Mouse (Mus musculus): ENCODE measurements at regions not wholly inside any gene's neighbourhood (a gene's known extent, or its start where the extent isn't known, plus 50 kb on each side); places are given as distances from the start of the nearest gene placed in this dataset.

GRCm38 (mm10) chr9:52259459-52259858 is 91.1 kb upstream of the Zc3h12c start:
- H3K27me3 ChIP-seq (replicated peaks; ENCODE audit: control insufficient read depth, insufficient read depth, low read length), result no peaks in the 10 kb centered on the region

DNA sequence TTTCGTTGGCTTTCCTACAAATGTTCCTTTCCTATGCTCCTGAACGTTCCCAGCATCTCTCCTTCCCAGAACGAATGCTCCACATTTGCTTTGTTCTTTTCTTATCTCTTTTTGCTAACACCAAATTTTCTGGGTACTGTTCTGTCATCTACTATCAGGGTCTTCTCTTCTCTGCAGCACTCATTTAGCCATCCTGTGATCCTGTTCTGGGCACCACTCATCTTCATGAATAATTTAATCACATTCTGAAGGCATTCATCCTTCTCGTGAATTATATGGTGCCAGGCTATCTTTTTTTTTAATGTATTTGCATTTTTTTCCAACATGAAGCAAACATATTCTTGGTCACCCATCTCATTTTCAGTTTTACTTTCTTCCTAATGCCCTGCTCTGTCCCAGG is 87.3 kb upstream of the Zc3h12c start:
- Histone ChIP-seq H3K4me1 (ENCODE audit: control insufficient read depth, insufficient read depth, low read length) (no peaks in the 10 kb centered on the region), H3K36me3 (ENCODE audit: control insufficient read depth, insufficient read depth, low read length) (no peaks in the 10 kb centered on the region), H3K27ac (replicated peaks; ENCODE audit: low read depth, low read length) (no peak overlapping the region), H3K27me3 (replicated peaks; ENCODE audit: control insufficient read depth, insufficient read depth, low read length) (no peaks in the 10 kb centered on the region), H3K9ac (ENCODE audit: low read depth, low read length) (no peak overlapping the region), H3K4me2 (ENCODE audit: low read depth, low read length) (no peak overlapping the region), H3K4me3 (ENCODE audit: low read depth, low read length) (no peak overlapping the region), H3K9me3 (ENCODE audit: control insufficient read depth, low read length) (no peaks in the 10 kb centered on the region)
- WGBS, result 74% methylated on average over 4 of the region's 4 CpGs
- no peak for ATAC-seq (ENCODE audit: low read depth)
- no peak for DNase-seq (ENCODE audit: low spot score)

More at GRCm38 (mm10) chr9:52259459-52259858, 91.1 kb upstream of the Zc3h12c start:
- no peak for ATAC-seq (ENCODE audit: low read depth)
- Histone ChIP-seq H3K4me1 (ENCODE audit: control insufficient read depth, insufficient read depth, low read length) (no peaks in the 10 kb centered on the region), H3K36me3 (ENCODE audit: control insufficient read depth, insufficient read depth, low read length) (no peaks in the 10 kb centered on the region), H3K4me3 (ENCODE audit: low read depth, low read length) (no peak overlapping the region), H3K27ac (replicated peaks; ENCODE audit: low read depth, low read length) (no peak overlapping the region), H3K9me3 (ENCODE audit: control insufficient read depth, low read length) (no peaks in the 10 kb centered on the region), H3K9ac (ENCODE audit: low read depth, low read length) (no peak overlapping the region), H3K4me2 (ENCODE audit: low read depth, low read length) (no peak overlapping the region)
- WGBS, result 65% methylated on average over 9 of the region's 9 CpGs
- no peak for DNase-seq (ENCODE audit: low spot score)

GRCm38 (mm10) chr9:52254475-52254874 is 86.1 kb upstream of the Zc3h12c start:
- WGBS, result 78% methylated on average over 6 of the region's 6 CpGs
- Histone ChIP-seq H3K9me3 (ENCODE audit: control insufficient read depth, low read length) (no peaks in the 10 kb centered on the region), H3K4me2 (ENCODE audit: low read depth, low read length) (no peak overlapping the region), H3K27me3 (replicated peaks; ENCODE audit: control insufficient read depth, insufficient read depth, low read length) (no peaks in the 10 kb centered on the region), H3K9ac (ENCODE audit: low read depth, low read length) (no peak overlapping the region), H3K27ac (replicated peaks; ENCODE audit: low read depth, low read length) (no peak overlapping the region), H3K4me1 (ENCODE audit: control insufficient read depth, insufficient read depth, low read length) (no peaks in the 10 kb centered on the region), H3K4me3 (ENCODE audit: low read depth, low read length) (no peak overlapping the region), H3K36me3 (ENCODE audit: control insufficient read depth, insufficient read depth, low read length) (no peaks in the 10 kb centered on the region)
- DNase-seq (ENCODE audit: low spot score) (no peak), ATAC-seq (ENCODE audit: low read depth) (no peak)

DNA sequence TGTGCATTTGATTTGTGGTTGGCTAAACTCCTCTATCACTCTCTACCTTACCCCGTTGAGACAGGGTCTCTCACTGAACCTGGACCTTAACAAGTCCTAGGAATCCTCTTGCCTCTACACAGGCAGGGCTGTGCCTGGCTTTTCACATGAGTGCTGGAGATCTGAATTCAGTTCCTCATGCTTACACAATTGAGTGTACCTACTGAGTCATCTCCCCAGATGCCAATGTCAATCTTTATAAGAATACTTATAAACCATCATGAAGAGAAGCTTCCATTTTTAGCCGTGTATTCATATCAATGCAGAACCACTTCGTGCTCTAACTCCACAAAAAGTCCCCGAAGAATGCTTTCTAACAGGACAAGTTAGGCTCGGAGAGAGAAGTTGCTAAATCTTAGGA is 83.1 kb upstream of the Zc3h12c start:
- H3K4me3 ChIP-seq (ENCODE audit: low read depth, low read length), result no peak overlapping the region
- H3K4me2 ChIP-seq (ENCODE audit: low read depth, low read length), result no peak overlapping the region
- no peaks in the 10 kb centered on the region for H3K4me1 ChIP-seq (ENCODE audit: control insufficient read depth, insufficient read depth, low read length)
- H3K27me3 ChIP-seq (replicated peaks; ENCODE audit: control insufficient read depth, insufficient read depth, low read length), result no peaks in the 10 kb centered on the region
- no peak for ATAC-seq (ENCODE audit: low read depth)
- DNase-seq (ENCODE audit: low spot score), result no peak
- 84% methylated on average over 5 of the region's 5 CpGs for WGBS
- H3K9me3 ChIP-seq (ENCODE audit: control insufficient read depth, low read length), result no peaks in the 10 kb centered on the region
- H3K9ac ChIP-seq (ENCODE audit: low read depth, low read length), result no peak overlapping the region
- no peaks in the 10 kb centered on the region for H3K36me3 ChIP-seq (ENCODE audit: control insufficient read depth, insufficient read depth, low read length)
- H3K27ac ChIP-seq (replicated peaks; ENCODE audit: low read depth, low read length), result no peak overlapping the region

DNA sequence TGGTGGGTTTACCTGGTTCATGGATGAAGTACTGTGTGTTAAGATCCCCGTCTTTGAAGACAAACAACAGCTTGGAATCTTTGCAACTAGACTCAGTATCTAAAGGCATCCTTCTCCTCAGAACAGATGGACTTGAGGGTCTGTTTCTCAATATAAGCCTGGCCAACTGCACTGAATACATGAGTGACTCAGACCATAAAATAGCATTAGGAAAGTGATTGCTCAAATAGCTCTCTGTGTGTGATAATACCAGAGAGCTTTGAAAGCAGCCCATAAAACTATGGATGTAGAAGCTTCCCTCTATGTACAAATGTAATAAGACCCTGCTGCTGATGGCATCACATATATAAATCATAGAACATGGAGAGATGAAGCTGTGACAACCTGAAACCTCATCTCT is 78.3 kb upstream of the Zc3h12c start:
- no peaks in the 10 kb centered on the region for H3K27me3 ChIP-seq (replicated peaks; ENCODE audit: control insufficient read depth, insufficient read depth, low read length)
- no peak overlapping the region for H3K27ac ChIP-seq (replicated peaks; ENCODE audit: low read depth, low read length)
- no peak for DNase-seq (ENCODE audit: low spot score)
- no peak overlapping the region for H3K4me2 ChIP-seq (ENCODE audit: low read depth, low read length)
- H3K4me3 ChIP-seq (ENCODE audit: low read depth, low read length), result no peak overlapping the region
- H3K4me1 ChIP-seq (ENCODE audit: control insufficient read depth, insufficient read depth, low read length), result no peaks in the 10 kb centered on the region
- H3K9me3 ChIP-seq (ENCODE audit: control insufficient read depth, low read length), result no peaks in the 10 kb centered on the region
- no peaks in the 10 kb centered on the region for H3K36me3 ChIP-seq (ENCODE audit: control insufficient read depth, insufficient read depth, low read length)
- no peak for ATAC-seq (ENCODE audit: low read depth)
- H3K9ac ChIP-seq (ENCODE audit: low read depth, low read length), result no peak overlapping the region
- 91% methylated on average over 1 of the region's 1 CpGs for WGBS

GRCm38 (mm10) chr9:52244081-52244480 is 75.7 kb upstream of the Zc3h12c start:
- Histone ChIP-seq H3K4me1 (ENCODE audit: control insufficient read depth, insufficient read depth, low read length) (no peaks in the 10 kb centered on the region), H3K4me2 (ENCODE audit: low read depth, low read length) (no peak overlapping the region), H3K27me3 (replicated peaks; ENCODE audit: control insufficient read depth, insufficient read depth, low read length) (no peaks in the 10 kb centered on the region), H3K9ac (ENCODE audit: low read depth, low read length) (no peak overlapping the region), H3K36me3 (ENCODE audit: control insufficient read depth, insufficient read depth, low read length) (no peaks in the 10 kb centered on the region), H3K4me3 (ENCODE audit: low read depth, low read length) (no peak overlapping the region), H3K27ac (replicated peaks; ENCODE audit: low read depth, low read length) (no peak overlapping the region), H3K9me3 (ENCODE audit: control insufficient read depth, low read length) (no peaks in the 10 kb centered on the region)
- DNase-seq (ENCODE audit: low spot score) (no peak), ATAC-seq (ENCODE audit: low read depth) (no peak)
- WGBS, result 58% methylated on average over 12 of the region's 12 CpGs

- H3K36me3 ChIP-seq (ENCODE audit: control insufficient read depth, insufficient read depth, low read length), result no peaks in the 10 kb centered on the region
These were observed 74.7 kb upstream of the Zc3h12c start for GRCm38 (mm10) chr9:52243032-52243431.

DNA sequence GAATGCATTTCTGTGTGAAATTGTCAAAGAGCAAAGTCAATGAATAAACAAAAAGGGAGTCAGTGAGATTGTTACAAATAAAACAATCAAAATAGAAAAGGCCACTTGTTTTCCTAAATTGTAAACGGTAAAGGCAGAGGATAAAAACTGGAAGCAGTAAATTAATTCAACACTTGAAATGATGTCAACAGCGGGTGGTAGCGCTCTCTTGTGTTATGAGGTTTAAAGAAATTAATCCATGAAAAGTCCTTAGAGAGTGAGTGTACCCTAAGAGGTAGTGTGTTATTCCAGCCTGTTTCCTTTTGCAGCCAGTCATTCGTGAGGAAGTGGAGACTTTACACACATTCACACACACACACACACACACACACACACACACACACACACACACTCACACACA is 73.2 kb upstream of the Zc3h12c start:
- H3K27ac ChIP-seq (replicated peaks; ENCODE audit: low read depth, low read length), result no peak overlapping the region
- no peaks in the 10 kb centered on the region for H3K27me3 ChIP-seq (replicated peaks; ENCODE audit: control insufficient read depth, insufficient read depth, low read length)
- no peak for DNase-seq (ENCODE audit: low spot score)
- no peaks in the 10 kb centered on the region for H3K9me3 ChIP-seq (ENCODE audit: control insufficient read depth, low read length)
- no peaks in the 10 kb centered on the region for H3K4me1 ChIP-seq (ENCODE audit: control insufficient read depth, insufficient read depth, low read length)
- no peaks in the 10 kb centered on the region for H3K36me3 ChIP-seq (ENCODE audit: control insufficient read depth, insufficient read depth, low read length)
- H3K4me2 ChIP-seq (ENCODE audit: low read depth, low read length), result no peak overlapping the region
- no peak overlapping the region for H3K4me3 ChIP-seq (ENCODE audit: low read depth, low read length)
- WGBS, result 63% methylated on average over 4 of the region's 4 CpGs
- no peak overlapping the region for H3K9ac ChIP-seq (ENCODE audit: low read depth, low read length)
- no peak for ATAC-seq (ENCODE audit: low read depth)

More at GRCm38 (mm10) chr9:52243032-52243431, 74.7 kb upstream of the Zc3h12c start:
- Histone ChIP-seq H3K9me3 (ENCODE audit: control insufficient read depth, low read length) (no peaks in the 10 kb centered on the region), H3K9ac (ENCODE audit: low read depth, low read length) (no peak overlapping the region), H3K4me2 (ENCODE audit: low read depth, low read length) (no peak overlapping the region), H3K4me3 (ENCODE audit: low read depth, low read length) (no peak overlapping the region), H3K27me3 (replicated peaks; ENCODE audit: control insufficient read depth, insufficient read depth, low read length) (no peaks in the 10 kb centered on the region), H3K27ac (replicated peaks; ENCODE audit: low read depth, low read length) (no peak overlapping the region), H3K4me1 (ENCODE audit: control insufficient read depth, insufficient read depth, low read length) (no peaks in the 10 kb centered on the region)
- ATAC-seq (ENCODE audit: low read depth), result no peak
- 81% methylated on average over 2 of the region's 2 CpGs for WGBS
- no peak for DNase-seq (ENCODE audit: low spot score)

DNA sequence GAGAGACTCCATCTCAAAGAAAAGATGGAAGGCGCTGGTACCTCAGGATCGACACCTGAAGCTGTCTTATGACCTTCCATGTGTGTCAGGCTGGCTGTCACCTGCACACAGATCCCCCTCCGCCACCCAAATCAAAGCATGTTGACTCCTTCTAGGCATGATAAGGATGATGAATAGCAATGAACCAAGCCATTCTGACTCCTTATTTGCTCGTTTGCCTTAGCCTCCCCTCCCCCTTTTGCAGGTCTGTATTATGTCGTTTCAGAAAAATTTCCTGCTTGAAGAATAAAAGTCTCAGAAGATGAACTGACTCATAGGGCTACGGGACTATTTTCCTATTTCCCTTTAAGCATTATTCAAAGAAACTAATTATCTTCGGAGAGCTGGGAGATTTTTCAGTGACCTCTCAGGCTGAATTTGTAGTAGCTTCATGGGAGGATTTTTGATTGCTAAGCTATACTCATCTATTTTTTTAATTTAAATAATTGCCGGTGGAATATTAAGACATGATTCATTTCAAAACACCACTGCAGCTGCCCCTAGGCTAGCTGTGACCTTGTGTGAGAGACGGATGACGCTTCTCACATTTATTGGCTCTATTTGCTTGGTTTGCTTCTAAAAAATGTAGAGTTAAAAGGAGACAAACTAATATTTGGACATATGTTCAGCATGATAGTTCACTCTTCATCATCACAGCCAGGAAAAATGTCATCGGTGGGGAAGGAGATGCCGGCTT is 72.4 kb upstream of the Zc3h12c start:
- Histone ChIP-seq H3K4me2 (ENCODE audit: low read depth, low read length) (no peak overlapping the region), H3K27ac (replicated peaks; ENCODE audit: low read depth, low read length) (no peak overlapping the region), H3K4me1 (ENCODE audit: control insufficient read depth, insufficient read depth, low read length) (no peaks in the 10 kb centered on the region), H3K9ac (ENCODE audit: low read depth, low read length) (no peak overlapping the region), H3K4me3 (ENCODE audit: low read depth, low read length) (no peak overlapping the region), H3K27me3 (replicated peaks; ENCODE audit: control insufficient read depth, insufficient read depth, low read length) (no peaks in the 10 kb centered on the region), H3K9me3 (ENCODE audit: control insufficient read depth, low read length) (no peaks in the 10 kb centered on the region), H3K36me3 (ENCODE audit: control insufficient read depth, insufficient read depth, low read length) (no peaks in the 10 kb centered on the region)
- no peak for ATAC-seq (ENCODE audit: low read depth)
- 66% methylated on average over 12 of the region's 12 CpGs for WGBS
- no peak for DNase-seq (ENCODE audit: low spot score)

All from embryonic facial prominence, embryonic 14.5 days (tissue).